Mouse (Mus musculus) spleen, postnatal 14 days (tissue): Measurements from ENCODE around the gene Rexo2.
"Not testable (repeated sequence)": the region's sequence is repeated elsewhere in the genome, so short reads cannot be mapped to it uniquely, and the experiment has no call there.

Source experiments
- DNase-seq, 2 experiments: peaks; one replicate each; pipeline ENCODE4 v3.0.0; 2021 to 2022; ENCODE audit warnings: low spot score in 2 of 2

Gene Rexo2

DNA sequence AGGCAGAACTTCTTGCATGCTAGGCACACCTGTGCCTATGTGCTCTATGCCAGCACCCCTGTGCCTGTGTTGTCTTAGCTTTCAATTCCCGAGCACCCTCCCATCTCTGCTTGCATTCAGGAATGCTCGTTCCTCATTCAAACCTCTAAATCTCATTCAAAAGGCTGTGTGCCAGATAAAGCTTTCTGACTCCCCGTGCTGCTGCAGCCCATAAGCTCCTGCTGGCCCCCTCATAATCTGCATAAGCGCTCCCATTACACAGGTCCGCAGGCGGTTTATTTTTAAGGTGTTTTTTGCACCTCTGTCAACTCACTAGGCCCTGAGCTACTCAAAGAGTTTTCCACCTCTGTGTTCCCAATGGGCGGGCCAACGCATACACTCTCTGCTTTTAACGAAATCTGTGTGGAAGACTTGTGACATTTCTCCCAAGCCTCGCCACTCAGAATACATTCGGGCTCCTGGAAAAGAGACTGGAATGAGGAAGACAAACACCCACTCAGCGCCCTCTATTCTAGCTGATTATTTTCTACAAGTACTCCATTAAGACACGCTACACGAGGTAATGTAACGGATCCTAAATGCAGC lies 7.9 kb downstream of the Rexo2 start:
- DNase-seq, result no peak

DNA sequence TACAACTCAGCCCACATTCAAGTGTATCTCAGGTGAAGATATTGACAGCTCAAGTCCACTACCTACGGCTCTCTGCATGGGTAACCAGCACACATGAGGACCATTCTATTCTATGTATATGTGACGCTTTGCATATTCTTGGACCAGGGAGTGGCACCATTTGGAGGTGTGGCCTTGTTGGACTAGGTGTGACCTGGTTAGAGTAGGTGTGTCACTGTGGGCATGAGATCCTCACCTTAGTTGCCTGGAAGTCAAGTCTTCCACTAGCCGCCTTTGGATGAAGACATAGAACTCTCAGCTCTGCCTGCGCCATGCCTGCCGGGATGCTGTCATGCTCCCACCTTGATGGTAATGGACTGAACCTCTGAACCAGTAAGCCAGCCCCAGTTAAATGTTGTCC lies 13.0 kb downstream of the Rexo2 start:
- DNase-seq, result not testable (repeated sequence)

DNA sequence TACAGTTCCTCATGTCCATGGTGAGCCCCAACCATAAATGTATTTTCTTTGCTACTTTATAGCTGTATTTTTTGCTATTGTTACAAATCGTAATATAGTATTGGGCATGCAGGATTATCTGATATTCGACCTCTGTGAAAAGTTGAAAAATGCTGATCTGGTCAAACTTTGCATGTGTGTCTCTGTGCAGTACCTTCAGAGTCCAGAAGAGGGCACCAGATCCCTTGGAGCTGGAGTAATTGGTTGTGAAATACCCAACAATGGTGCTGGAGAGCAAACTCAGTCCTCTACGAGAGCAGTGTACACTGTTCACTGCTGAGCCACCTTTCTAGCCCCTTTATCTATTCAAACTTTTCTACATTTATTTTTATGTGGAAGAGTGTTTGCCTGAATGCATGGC lies 13.6 kb downstream of the Rexo2 start:
- peak; percentile 54 to 77 for DNase-seq

DNA sequence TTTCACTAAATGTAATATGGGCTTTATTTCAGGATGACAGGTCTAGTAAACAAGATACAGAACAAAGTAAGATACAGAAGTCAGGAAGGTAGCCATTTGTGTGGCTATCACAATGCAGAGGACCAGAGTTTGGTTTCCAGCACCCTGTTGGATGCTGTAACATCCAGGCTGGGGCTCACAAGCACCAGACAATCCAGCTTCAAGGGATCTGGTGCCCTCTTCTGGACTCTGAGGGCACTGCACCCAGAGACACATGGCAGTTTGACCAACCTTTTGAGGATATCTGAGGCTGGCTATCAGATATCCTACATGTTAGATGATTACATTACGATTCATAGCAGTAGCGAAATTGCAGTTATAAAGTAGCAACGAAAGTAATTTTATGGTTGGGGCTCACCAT lies 14.8 kb downstream of the Rexo2 start:
- DNase-seq, result no peak

DNA sequence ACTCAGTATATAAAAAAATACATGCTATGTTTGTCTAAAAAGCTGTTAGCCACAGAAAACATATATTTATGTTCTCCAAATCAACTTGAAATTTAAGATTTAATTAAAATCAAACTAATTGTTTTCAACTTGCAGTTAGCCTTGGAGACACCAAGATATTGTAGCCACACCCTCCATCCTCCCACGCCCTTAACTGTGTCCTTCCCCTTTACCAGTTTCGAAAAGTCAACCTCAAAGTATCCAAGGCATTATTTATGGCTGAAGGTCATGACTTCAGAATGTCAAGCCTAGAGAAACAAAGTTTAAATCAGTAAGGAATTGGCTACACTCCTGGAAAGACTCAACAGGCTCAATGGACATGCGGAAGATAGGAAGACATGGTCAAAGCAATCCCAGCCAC lies 18.9 kb downstream of the Rexo2 start:
- no peak for DNase-seq

DNA sequence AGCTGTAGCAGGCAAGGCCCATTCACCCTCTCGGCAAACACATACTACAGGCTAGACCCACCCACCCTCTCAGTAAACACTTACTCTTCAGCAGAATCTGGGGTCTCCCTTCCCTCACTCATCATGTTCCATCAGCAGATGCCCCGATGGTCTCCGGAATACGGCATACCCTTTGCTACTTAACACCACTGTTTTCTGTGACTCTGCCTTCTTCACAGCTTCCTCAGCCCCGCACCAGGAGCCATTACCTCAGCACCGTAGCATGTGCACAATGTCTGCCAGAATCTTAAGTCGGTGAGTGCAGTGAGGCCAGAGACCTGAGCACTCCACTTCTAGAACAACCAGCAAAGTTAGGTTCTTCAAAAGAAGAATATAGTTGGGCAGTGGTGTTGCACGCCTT lies 19.7 kb downstream of the Rexo2 start:
- no peak for DNase-seq

DNA sequence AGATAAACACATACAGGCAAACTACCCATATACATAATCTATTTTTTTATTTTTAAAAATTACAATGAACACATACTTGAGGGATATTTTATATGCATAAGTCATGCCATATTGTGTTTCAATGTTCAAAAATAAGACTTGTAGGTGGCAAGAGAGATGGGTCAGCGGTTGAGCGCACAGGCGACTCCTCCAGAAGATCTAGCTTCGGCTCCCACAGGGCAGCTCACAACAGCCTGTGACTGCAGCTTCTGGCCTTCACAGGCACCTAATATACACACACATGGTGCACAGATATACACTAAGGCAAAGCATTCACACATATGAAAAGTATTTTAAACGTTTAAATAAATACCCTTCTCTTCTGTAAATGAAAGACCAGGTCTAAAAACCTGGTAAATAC lies 21.0 kb downstream of the Rexo2 start:
- DNase-seq, result no peak

DNA sequence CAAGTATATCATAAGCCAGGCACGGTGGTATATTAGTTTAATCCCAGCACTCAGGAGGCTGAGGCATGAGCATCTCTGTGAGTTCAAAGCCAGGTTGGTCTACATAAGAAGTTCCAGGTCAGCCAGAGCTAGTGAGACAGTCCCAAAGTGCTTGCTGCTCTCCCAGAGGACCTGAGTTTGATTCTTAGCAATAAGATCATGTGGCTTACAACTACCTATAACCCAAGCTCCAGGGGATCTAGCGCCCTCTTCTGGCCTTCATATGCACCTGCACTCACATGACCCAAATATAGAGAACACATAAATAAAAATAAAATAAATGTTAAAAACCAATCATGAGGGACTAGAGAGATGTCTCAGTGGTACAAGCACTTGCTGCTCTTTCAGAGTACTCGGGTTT lies 21.5 kb downstream of the Rexo2 start:
- DNase-seq, result no peak

DNA sequence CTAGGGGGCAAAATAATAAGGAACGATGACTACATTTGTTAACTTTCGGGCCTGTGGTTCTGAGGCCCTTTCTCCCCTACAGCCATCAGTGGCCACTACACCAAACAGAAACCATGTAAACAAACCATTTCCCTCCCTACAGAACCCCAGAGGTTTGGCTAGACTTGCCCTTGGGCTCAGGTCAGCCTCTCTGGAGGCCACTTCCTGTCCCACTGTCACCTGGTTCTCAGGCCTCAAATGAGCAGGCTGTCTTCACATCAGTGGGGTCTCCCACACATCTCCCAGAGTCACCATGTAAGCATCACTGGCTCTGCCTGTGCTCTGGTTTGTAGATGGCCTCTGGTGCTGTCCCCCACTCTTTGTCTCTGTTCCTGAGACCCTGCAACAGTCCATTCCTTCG lies 24.5 kb downstream of the Rexo2 start:
- no peak for DNase-seq

DNA sequence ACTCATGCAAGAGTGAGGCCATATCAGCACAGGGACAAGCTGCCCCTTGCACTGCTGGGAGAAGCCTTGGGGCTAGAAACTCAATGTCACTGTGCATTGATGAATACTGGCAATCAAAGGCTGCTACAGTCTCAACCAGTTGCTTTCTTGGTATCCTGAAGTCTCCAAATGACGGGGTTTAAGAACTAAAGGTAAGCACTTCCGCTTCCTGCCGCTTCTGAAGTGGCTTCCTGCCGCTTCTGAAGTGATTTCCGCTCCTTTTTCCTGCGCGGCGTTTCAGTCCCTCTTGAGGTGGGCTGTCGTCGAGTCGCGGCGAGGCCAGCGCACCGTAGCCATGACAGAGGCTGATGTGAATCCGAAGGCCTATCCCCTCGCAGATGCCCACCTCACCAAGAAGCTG lies 30.4 kb downstream of the Rexo2 start:
- DNase-seq, result no peak

DNA sequence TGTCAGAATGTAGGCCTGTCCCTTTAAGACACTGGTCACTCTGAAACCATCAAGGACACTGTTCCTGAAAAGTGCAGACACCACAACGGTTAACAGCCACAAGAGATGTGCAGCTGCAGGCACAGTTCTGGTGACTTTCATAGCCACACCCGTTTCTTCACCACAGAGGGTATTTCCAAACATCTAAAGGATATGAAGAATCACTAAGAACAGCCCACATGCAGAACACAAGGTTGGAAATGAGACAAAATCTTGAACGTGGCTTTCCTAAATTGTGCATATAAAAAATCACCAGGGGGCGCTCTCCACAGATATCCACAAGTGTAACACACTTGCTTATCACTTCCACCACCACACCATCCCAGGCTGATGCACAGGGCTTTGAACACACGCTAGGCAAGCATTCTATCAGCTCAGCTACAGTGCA lies 32.6 kb downstream of the Rexo2 start:
- DNase-seq, result peak in 1 of 2 experiments; percentile 28

DNA sequence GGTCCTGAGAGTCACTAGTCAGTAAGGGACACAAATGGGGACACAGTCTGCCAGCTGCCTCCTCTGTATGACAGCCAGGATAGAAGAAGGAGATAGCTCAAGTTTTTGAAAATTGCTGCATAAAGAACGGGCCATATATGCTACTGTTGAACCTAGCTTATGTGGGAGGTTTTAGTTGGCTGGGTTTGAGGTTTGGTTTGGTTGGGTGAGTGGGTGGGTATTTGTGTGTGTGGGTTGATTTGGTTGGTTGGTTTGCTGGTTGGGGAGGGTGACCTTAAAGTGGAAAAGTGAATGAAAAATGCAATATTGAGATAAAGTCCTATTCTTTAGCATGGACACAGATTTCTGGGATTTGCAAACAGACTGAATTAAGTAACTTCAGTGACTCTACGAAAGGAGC lies 35.6 kb downstream of the Rexo2 start:
- no peak for DNase-seq

DNA sequence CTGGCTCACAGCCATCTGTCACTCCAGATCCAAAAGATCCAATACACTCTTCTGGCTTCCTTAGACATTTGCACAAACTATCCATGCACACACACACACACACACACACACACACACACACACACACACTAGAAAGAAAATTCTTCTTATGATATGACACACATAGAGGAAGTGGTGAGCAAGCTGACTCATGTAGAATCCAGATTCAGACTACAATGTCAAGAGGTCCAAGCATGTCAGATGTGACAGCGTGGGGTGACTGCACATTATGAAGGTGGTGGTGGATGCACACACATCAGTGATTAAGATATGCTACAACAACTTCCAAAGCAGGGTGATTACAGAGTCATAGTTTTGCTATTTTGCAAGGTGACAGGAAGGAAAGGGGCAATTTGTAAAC lies 36.5 kb downstream of the Rexo2 start:
- DNase-seq, result no peak

DNA sequence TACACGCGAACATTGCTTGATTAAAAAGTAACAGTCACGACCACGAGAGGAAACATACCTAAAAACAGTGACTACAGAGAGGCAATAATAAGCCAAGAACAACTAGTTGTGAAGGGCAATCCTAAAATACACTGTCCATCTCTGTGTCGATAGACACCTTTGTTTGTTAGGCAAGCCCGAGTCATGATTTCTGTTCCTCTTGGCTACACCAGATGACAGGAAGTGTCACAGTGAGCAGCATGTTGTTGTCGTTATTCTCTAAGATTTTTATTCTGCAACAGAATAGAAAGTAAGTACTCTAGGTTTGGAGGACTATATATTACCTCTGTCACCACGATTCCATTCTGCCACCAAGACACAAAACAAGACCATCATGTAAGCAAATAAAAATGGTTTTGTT lies 48.0 kb downstream of the Rexo2 start:
- no peak for DNase-seq

DNA sequence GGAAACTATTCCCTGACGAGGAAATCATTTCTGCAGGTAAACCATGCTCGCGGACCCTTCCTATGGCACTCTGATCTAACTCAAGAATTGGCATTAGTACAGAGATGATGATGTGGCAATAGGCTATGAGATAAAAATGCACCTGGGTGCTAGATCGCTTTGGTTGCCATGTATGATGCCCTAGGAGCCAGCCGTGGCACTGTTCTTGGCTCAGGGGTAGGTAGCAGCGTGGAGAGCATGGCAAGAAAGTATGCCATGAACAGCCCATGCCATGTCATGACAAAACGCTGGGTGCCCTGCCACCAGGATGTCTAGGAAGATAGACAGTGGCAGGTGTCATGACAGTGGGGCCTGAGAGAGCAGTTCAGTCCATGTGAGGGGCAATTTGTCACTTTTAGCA lies 53.2 kb downstream of the Rexo2 start:
- no peak for DNase-seq

DNA sequence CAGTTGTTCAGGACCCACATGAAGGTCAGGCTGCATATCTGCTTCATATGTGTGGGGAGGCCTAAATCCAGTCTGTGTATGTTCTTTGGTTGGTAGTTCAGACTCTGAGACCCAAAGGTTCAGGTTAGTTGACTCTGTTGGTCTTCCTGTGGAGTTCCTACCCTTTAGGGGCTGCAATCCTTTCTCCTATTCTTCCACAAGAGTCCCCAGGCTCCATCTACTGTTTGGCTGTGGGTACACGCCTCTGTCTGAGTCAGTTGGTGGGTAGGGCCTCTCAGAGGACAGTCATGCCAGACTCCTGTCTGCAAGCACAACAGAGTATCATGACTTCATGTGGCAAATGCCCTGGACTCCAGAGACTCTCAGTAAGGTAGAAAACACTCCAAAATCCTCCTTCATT lies 57.2 kb downstream of the Rexo2 start:
- DNase-seq, result no peak

DNA sequence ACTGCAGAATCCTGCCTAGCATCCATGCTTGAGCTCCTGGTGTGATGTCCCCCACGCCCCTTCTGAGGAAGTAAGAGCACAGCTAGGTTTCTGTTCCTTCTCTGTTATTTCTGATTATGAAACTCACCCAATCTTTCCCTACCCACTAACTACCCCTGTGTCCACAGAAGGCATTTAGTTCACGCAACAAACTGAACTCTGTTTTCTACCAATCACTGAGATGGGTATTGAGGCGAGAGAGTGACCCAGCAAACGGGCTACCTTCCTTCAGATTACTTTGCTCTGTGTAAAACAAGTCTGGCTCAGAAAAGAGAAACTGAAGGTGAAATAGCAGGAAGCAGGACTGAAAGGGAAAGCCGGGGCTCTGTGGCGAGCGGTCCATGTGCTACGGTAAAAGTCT lies 58.0 kb downstream of the Rexo2 start:
- no peak for DNase-seq

DNA sequence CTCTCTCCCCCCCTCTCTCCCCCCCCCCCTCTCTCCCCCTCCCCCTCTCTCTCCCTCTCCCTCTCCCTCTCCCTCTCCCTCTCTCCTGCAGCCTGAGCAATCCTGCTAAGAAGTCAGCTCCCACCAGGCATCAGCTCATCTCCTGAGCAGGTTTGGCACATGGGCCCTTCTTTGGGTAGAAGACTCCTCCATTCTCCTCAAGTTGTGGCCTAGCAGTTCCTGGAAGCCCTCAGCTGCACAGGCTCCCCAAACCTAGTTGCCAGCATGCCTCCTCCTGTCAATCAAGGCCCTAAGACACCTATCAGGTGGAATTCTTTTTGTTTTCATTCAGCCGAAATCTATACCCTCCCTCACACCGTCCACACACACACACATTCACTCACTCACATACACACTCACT lies 58.9 kb downstream of the Rexo2 start:
- no peak for DNase-seq

DNA sequence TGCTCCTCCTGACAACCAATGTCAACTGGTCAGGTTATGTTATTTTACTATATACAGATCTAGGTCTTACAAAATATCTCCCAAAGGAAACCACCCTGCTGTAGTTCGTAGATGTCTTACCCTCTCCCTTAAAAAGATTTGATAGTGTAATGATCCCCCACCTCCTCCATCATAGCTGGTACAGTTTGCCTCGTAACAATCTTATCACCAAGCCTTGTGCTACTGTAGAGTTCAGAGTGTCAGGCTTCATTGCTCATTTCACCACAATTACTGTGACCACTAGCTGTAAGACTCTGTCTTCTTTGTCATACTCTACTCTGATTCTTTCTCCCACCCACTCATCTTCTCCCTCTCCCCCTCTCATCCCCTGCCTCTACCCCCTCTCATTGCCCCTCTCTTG lies 59.4 kb downstream of the Rexo2 start:
- no peak for DNase-seq

DNA sequence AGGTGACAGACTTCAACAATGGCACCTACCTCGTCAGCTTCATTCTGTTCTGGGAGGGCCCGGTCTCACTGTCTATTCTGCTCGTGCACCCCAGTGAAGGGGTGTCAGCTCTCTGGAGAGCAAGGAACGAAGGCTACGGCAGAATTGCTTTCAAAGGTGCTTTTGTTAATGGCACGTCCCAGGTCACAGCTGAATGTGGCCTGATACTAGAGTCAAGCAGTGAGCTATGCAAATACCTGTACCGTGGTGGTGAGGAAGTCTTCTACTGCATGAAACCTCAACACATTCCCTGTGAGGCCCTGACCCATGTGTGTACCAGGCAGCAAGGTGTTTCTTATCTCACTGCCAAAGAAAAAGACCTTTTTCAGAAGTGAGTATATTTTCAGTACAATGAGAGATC lies 60.0 kb downstream of the Rexo2 start:
- no peak for DNase-seq

DNA sequence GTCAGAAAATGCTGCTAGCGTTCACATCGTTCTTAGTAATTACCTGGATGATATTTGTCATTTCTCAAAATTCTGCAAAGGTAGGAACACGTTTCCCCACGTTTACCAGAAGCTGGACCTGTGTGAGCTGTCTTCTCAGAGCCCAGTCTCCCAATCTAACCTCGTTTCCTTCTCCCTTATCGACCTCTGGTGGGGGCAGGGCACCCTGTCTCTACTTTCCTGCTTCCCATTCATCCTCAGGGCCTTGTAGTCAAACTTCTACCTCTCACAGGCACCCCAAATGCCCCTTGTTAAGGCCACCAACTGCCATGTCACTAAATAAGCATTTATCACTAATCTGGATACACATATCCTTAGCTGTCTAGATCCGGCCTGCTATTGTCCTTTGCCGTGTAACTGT lies 61.6 kb downstream of the Rexo2 start:
- no peak for DNase-seq
